Mouse (Mus musculus): ENCODE measurements around the gene Cebpa.

The Cebpa gene

GRCm38 (mm10) chr7:35118841-35119413 lies at the start of gene Cebpa:
Gene Cebpa (plus strand): TSS chr7:35119293.
- peak; percentile 88 to 93 for DNase-seq

DNA sequence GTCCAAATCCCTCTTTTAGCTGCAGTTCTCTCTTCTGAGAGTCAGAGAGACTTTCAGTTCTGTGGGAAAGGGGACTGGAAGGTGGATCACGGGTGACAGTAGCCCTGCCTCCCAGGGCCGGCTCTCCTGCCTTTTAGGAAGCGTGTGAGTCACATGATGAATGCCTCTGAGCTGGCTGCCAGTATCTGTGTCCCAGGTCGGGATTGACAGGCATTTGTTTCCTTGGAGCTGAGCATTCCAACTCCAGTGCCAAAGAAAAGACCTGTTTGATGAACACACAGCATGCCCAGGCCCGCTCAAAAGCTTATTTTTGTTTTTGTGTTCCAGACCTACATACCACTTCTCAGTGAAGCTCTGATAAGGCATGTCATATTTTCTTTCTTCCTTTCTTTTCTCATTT lies 42.4 kb upstream of the Cebpa start:
- no peak for DNase-seq

DNA sequence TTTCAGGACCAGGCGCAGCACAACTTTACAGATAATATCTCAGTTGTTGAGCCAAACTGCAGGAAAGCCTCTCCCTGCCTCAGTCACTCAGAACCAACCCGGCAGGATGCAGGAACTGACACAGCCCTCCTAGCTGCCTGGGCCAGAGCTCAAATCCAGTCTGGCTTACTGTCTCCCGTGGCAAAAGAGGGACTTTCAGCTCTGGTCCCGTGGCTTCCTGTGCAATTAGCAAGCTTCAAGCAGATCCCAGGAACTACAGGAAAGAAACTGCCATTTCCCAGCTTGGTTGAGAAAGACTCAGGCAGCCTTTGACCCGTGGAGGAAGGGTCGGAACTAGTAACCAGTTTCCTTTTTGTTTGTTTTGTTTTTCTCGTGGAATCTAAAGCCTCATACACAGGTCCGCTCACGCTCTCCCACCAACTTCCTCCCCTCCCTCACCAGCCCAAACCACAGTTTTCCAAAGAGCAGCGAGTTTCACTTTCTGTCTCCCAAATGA lies 38.2 kb upstream of the Cebpa start:
- no peak for DNase-seq

DNA sequence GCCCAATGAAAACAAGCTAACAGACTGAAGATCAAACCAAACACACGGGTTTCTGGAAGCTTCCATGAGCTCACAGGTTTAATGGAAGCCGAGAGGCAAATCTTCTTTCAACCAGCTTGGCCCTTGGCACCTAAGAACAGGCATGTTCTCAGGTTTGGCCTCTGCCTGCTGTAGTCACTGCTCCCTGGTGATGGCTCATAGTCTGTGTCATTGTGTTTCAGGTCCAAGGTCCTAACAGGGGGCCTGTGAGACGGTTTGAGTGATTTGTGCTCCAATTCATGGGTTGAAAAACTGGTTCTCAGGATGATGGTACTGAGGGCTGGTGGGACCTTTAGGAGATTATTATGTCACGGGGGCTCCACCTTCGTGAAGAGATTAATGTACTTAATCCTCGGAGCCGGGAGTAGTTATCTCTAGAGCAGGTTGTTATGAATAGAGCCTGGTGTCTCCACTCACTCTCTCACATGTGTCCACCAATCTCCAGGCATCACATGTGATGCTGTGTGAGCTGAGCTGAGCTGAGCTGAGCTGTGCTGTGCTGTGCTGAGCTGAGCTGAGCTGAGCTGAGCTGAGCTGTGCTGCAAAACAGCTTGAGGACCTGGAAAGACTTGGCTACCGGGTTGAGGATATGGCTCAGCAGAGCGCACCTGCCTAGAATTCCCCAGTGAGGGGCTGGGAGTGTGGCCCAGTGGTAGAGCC lies 37.5 kb upstream of the Cebpa start:
- DNase-seq: no peak

- DNase-seq: no peak
Observed at GRCm38 (mm10) chr7:35084565-35085360, 34.3 kb upstream of the Cebpa start.

- peak; percentile 63 to 74 for DNase-seq
Observed at GRCm38 (mm10) chr7:35086271-35086861, 32.7 kb upstream of the Cebpa start.

GRCm38 (mm10) chr7:35090550-35090949 lies 28.5 kb upstream of the Cebpa start:
- no peak for DNase-seq

- DNase-seq: no peak
Observed at GRCm38 (mm10) chr7:35094975-35095678, 24.0 kb upstream of the Cebpa start.

DNA sequence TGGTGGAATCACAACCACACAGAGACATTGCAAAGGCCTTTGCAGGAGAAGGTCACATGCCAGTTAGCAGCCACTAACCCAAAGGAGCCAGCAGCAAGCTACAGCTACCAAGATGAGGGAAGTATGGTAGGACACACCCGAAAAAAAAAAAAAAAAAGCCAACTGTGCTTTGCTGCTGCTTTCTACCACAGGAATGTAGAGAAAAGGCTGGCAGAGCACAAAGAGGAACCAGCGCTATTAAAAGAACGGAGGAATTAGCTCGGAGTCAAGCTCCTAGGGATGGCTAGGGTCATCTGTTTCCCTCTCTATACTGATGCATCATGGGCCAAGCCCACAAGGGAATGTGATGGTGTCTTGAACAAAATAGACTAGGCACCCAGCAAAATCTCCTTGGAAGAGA lies 20.3 kb upstream of the Cebpa start:
- DNase-seq: no peak

- DNase-seq: no peak
Observed at GRCm38 (mm10) chr7:35099528-35099927, 19.6 kb upstream of the Cebpa start.

DNA sequence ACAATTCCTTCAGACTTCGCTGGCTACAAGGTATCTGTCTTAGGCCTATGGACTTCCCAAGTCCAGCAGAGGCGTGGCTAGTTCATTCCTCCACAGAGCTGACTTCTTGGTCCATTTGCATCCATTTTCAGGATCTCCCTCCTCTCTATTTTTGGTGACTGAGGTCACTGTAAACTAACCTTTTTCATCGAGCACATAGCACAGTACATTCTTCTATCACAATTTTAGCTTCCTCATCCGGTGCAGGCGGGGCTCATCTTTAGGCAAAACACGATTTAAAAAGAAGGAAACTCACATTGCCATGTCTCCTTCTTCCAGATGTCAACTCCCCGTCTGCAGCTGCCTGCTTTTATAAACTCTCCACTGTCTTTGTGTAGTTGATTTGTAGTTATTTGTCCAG lies 12.5 kb upstream of the Cebpa start:
- no peak for DNase-seq

DNA sequence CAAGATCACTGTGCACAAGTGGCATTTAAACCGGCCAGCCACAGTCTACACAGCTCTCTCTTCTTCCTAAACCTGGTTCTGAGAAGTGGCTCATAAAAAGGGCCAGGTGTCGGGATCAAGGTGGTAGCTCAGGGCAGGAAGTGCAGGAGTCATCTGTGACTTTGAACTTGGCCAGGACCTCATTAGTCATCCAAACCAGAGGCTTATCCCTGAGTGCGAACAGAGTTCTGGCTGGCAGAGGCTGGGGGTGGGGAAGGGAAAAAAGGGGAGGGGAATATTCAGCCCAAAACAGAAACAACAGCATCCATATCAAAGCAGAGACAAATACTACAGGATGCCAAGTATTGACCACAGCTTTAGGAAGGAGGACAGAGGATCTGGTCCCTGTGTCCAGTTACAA lies 11.5 kb upstream of the Cebpa start:
- DNase-seq: no peak

- no peak for DNase-seq
Observed at GRCm38 (mm10) chr7:35108046-35108445, 11.0 kb upstream of the Cebpa start.

DNA sequence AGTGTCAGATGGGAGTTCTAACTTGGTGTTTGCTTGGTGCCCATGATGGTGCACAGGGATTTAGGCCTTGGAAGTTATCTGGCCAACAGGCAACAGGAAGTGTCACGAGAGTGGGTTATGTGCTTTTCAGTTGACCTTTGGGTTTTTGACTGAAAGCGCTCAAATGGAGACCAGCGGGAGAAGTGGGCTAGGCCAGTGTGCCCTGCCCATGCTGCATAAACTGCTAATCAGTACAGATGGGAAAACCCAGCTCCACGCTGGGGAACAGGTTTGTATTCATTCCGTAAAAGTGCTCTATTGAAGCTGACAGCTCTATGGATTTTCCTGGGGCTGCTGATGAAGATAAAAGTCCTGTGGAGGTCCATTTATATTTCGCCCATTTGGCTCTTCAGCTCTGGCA lies 10.4 kb upstream of the Cebpa start:
- DNase-seq: no peak

GRCm38 (mm10) chr7:35113136-35113535 lies 6.0 kb upstream of the Cebpa start:
- no peak for DNase-seq

DNA sequence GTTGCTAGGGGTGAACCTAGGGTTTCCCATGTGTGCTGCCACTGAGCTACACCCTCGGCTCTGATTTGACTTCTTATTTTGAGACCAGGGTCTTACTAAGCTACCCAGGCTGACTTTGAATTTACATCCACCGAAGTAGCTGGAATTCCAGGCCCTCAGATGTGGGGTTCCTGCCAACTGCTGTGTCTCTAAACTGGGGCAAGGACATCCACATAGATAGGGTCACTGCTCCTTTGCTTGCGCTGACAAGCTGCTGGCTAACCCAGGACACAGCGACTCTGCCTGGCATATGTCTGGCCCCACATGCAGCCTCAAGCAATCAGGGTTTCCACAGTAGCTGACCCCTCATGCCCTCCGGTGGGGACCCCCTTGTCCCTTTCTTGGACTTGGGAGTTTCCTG lies 5.4 kb upstream of the Cebpa start:
- no peak for DNase-seq

DNA sequence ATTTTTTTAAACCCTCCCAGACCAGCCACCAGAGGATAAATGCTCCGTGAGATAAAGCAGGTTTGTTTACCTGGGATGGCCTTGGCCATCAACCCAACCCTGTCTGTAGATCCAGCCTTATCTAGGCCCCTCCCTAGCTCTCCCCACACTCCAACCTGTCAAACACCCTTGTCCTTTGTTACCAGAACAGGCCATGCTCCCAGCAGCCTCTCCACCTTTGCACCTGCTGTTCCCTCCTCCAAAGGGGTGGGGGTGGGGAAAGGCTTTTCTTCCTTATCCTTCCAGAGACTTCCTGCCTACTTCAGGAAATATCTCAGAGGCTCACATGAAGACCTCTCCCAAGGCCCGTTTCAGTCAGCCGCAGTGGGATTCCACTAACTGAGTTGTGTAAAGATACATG lies 2.6 kb upstream of the Cebpa start:
- no peak for DNase-seq

GRCm38 (mm10) chr7:35117052-35117451 lies 2.0 kb upstream of the Cebpa start:
- no peak for DNase-seq

DNA sequence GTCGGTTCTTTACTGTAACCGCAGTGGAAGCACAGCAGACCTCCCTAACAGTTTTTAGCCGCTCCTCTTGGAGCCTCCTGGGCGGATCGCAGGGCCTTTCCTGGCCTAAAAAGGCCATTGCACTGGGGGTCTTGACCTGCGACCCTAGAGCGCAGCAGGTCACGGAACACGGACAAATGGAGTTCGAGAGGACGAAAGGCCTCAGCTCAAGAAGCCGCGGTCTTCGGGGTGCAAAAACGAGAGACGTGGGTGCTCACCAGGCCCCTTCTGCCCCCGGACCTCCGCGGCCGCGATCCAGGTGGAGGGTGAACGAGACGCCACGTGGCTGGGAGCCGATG lies 1.4 kb upstream of the Cebpa start:
- DNase-seq: peak in 1 of 2 experiments; percentile 31

DNA sequence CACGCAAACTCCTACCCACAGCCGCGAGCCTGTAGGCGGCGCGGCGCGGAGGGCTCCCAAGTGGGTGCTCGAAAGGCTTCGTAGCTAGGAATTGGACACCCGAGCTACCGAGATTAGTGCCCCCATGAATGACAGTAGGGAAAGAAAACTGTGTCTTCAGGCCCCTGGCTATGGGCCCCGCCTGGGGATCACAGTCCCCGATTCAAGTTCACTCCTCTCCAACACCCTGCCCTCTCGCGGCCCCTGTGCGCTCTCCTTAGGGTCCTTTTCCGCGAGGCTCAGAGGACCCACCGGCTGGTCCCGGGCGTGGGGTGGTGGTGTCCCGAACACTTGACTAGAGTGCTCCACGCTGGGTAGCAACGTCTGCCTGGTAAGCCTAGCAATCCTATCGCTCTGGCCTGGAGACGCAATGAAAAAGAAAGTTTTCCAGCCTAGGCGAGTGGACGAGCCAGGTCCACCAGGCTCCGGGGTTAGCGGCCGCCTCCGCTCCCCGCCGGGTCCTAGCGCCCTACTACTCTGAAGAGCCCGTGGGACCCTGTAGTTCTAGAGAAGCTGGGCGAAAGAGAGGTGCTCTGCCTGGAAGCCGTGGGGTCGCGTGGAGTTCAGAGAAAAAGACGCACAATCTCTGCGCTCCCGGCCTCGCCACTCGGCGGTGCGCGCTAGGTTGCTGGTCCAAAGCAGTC lies 853 bp upstream of the Cebpa start:
- peak; percentile 77 to 81 for DNase-seq

GRCm38 (mm10) chr7:35119506-35120145 lies 533 bp downstream of the Cebpa start:
- DNase-seq: peak; percentile 41 to 42
